Mouse (Mus musculus) CH12.LX (cell line): ENCODE results near the gene Bsn.

Experiments
- CTCF ChIP-seq, 2 experiments: IDR thresholded peaks in 1 of 2; conservative IDR thresholded peaks in 1 of 2; 2 replicates each; pipeline ENCODE4 v1.5.1; 2011 to 2012; ENCODE audit warnings: low read depth in 2 of 2, low read length in 2 of 2, improper control_type of control experiment in 1 of 2, inconsistent platforms in 1 of 2, mild to moderate bottlenecking in 1 of 2, moderate library complexity in 1 of 2
- ETS1 ChIP-seq: conservative IDR thresholded peaks from 2 replicates; pipeline ENCODE4 v1.6.1; 2012; ENCODE audit warnings: low read depth, mild to moderate bottlenecking, inconsistent platforms, low read length, improper control_type of control experiment, moderate library complexity
- POLR2A ChIP-seq: IDR thresholded peaks from 2 replicates; pipeline ENCODE4 v1.6.1; 2011; ENCODE audit warnings: low read depth, mild to moderate bottlenecking, improper control_type of control experiment, low read length
- TCF12 ChIP-seq: IDR thresholded peaks from 2 replicates; pipeline ENCODE4 v1.6.1; 2014; ENCODE audit warnings: low read depth, mild to moderate bottlenecking, inconsistent platforms, low read length, improper control_type of control experiment
- USF2 ChIP-seq: conservative IDR thresholded peaks from 2 replicates; pipeline ENCODE4 v1.6.1; 2011; ENCODE audit warnings: low read depth, low read length, improper control_type of control experiment
- ZMIZ1 ChIP-seq: IDR thresholded peaks from 2 replicates; pipeline ENCODE4 v1.6.1; 2012; ENCODE audit warnings: low read depth, mild to moderate bottlenecking, inconsistent platforms, low read length, improper control_type of control experiment

DNA sequence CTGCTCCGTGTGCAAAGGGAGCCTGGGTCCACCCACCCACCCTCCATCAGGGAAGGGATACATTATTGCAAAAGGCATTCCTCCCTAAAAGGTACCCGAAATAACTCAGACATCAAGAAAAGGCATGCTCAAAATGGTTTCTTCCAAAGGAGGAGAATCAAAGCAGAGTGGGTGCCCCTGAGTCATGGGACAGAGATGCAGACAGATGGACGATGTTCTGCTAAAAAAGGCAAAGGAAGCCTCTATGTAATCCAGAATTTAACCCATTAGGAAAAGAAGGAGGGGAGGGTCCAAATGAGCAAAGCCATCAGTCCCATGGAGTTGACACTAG, 15.4 kb upstream of the Bsn start:
- TF ChIP-seq POLR2A = no peak
- no peak for TF ChIP-seq TCF12
- TF ChIP-seq USF2 = no peak
- TF ChIP-seq CTCF (conservative IDR thresholded peaks at IDR 0.05 in 1 of 2, IDR thresholded peaks at IDR 0.05 in 1 of 2; ENCODE audit: low read depth in 2 of 2, low read length in 2 of 2) = no peak
- TF ChIP-seq ETS1 = no peak
- no peak for TF ChIP-seq ZMIZ1
